ENCODE assay signal across 20 mouse cellular contexts in the genomic region with DNA sequence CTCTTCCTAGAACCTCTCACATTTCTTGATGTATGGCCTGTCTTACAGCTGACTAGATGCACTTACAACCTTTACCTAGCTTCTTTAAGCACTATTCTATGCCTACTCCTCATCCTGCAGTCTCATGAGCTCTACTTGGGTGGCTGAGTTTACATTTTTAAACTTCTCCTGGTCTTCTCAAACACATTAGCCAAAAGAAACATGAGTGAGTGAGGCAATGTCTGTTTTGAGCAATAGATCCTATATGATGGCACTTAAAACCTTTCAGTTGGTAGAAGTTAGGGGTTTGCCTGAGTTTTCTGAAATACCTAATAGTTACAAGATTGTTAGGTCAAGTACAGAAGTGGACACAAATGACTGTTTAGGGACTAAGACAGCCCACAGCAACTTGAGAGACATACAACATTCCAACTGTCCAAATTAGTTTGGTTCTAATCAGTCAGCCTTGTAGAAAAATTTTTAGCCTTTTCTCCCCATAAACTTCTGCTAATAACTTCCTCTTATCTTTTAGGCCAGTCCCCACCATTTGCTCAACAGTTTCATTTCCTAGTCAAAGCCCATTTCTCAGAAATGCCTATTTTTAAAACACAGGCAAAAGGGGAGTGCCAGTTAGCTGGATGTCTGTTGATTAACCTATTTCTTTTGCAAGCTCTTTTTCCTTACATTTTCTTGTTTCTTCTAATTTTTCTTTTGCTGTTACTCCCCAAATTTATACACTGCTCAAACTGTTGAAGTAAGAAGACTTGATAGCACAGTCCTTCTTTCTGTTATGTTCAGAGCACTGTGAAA. TPM values are rescaled to one million over a fixed set of nuclear protein-coding genes. Genes with fewer than 3 reads are reported as not detected.
A peak's percentile ranks its signal among the peaks of the same experiment; 100 is the strongest.
DNase-seq lines count a peak whose midpoint lies in the region; ATAC-seq and TF ChIP-seq lines count a peak whose summit lies in the region.
"Had no signal": no experiment of that assay in that cellular context is flagged by ENCODE, and none has a peak within 500 bp of the region (broad histone marks: within the 10 kb centered on the region; RNA-seq: fewer than 3 reads in every experiment).

No protein-coding gene starts in this region.

- H3K9ac ChIP-seq in kidney, postnatal 0 days (ENCODE audit: low read depth, low read length): no peak overlapping the region
- no peak overlapping the region for H3K9ac ChIP-seq in kidney, embryonic 14.5 days (ENCODE audit: low read depth, low read length)
- no peak overlapping the region; the same call in 1 of the 2 replicates for H3K9ac ChIP-seq in MEL (ENCODE audit: control insufficient read depth, low read depth, low read length, poor library complexity, severe bottlenecking)
- H3K9ac ChIP-seq in hindbrain, embryonic 13.5 days: no peak overlapping the region
- H3K9ac ChIP-seq: hindbrain, embryonic 15.5 days had no signal

- no peak for TF ChIP-seq RAD21 in MEL (IDR thresholded peaks at IDR 0.05; ENCODE audit: low read depth, low read length)

- H3K4me1 ChIP-seq in kidney, postnatal 0 days (replicated peaks; ENCODE audit: insufficient read depth, low read length): no peaks in the 10 kb centered on the region
- H3K4me1 ChIP-seq in kidney, embryonic 14.5 days (ENCODE audit: control insufficient read depth, insufficient read depth, low read length): no peaks in the 10 kb centered on the region
- peaks cover 12 to 14% of the 10 kb centered on the region in 2 experiments for H3K4me1 ChIP-seq in MEL (ENCODE audit: control insufficient read depth in 1 of 2, insufficient read depth in 2 of 2, low read length in 2 of 2)
- H3K4me1 ChIP-seq in hindbrain, embryonic 13.5 days (replicated peaks): no peaks in the 10 kb centered on the region
- H3K4me1 ChIP-seq: forebrain, embryonic 10.5 days; hindbrain, embryonic 15.5 days had no signal

- no peaks in the 10 kb centered on the region for H3K9me3 ChIP-seq in kidney, postnatal 0 days (replicated peaks; ENCODE audit: low read length)
- H3K9me3 ChIP-seq in kidney, embryonic 14.5 days (ENCODE audit: control insufficient read depth, low read length): no peaks in the 10 kb centered on the region
- H3K9me3 ChIP-seq in MEL (replicated peaks; ENCODE audit: insufficient read depth, low read length): no peaks in the 10 kb centered on the region
- H3K9me3 ChIP-seq in hindbrain, embryonic 13.5 days: no peaks in the 10 kb centered on the region
- H3K9me3 ChIP-seq: forebrain, embryonic 10.5 days; hindbrain, embryonic 15.5 days had no signal

- no peaks in the 10 kb centered on the region for H3K79me2 ChIP-seq in MEL (ENCODE audit: control insufficient read depth, insufficient read depth, low read length, poor library complexity)

- TF ChIP-seq EP300 in MEL (IDR thresholded peaks at IDR 0.05; ENCODE audit: low read depth in 1 of 2, low read length in 2 of 2): peak; percentile 69 to 79

- H3K27me3 ChIP-seq in kidney, postnatal 0 days (ENCODE audit: insufficient read depth, low read length): no peaks in the 10 kb centered on the region
- no peaks in the 10 kb centered on the region for H3K27me3 ChIP-seq in kidney, embryonic 14.5 days (ENCODE audit: control insufficient read depth, insufficient read depth, low read length)
- no peaks in the 10 kb centered on the region for H3K27me3 ChIP-seq in MEL (ENCODE audit: control insufficient read depth in 1 of 2, insufficient read depth in 2 of 2, low read length in 2 of 2)
- H3K27me3 ChIP-seq in hindbrain, embryonic 13.5 days: no peaks in the 10 kb centered on the region
- H3K27me3 ChIP-seq: hindbrain, embryonic 15.5 days had no signal

- H3K4me2 ChIP-seq in kidney, postnatal 0 days (ENCODE audit: low read length): no peak overlapping the region
- H3K4me2 ChIP-seq in kidney, embryonic 14.5 days (replicated peaks; ENCODE audit: low read depth, low read length): no peak overlapping the region
- H3K4me2 ChIP-seq in hindbrain, embryonic 13.5 days: no peak overlapping the region
- H3K4me2 ChIP-seq: heart, embryonic 11.5 days; hindbrain, embryonic 15.5 days had no signal

- H3K36me3 ChIP-seq in kidney, postnatal 0 days (ENCODE audit: insufficient read depth, low read length): no peaks in the 10 kb centered on the region
- H3K36me3 ChIP-seq in kidney, embryonic 14.5 days (ENCODE audit: control insufficient read depth, insufficient read depth, low read length): no peaks in the 10 kb centered on the region
- peaks cover 0 to 31% of the 10 kb centered on the region in 2 experiments; a peak in 2 of 4 replicates for H3K36me3 ChIP-seq in MEL (ENCODE audit: control insufficient read depth in 1 of 2, insufficient read depth in 2 of 2, low read length in 2 of 2)
- H3K36me3 ChIP-seq in hindbrain, embryonic 13.5 days: no peaks in the 10 kb centered on the region
- H3K36me3 ChIP-seq: forebrain, embryonic 10.5 days; hindbrain, embryonic 15.5 days had no signal

- H3K27ac ChIP-seq in kidney, postnatal 0 days: no peak overlapping the region
- no peak overlapping the region for H3K27ac ChIP-seq in kidney, embryonic 14.5 days (ENCODE audit: low read depth, low read length)
- peak overlapping the region; percentile 95 for H3K27ac ChIP-seq in MEL (ENCODE audit: control insufficient read depth, low read depth, low read length)
- no peak overlapping the region for H3K27ac ChIP-seq in hindbrain, embryonic 13.5 days
- H3K27ac ChIP-seq: forebrain, embryonic 10.5 days; hindbrain, embryonic 15.5 days had no signal

- no peak for TF ChIP-seq POLR2A in MEL (IDR thresholded peaks at IDR 0.05; ENCODE audit: control insufficient read depth in 1 of 2, insufficient read depth in 1 of 2, low read depth in 1 of 2, low read length in 2 of 2, poor library complexity in 1 of 2)

- H3K4me3 ChIP-seq in kidney, postnatal 0 days (replicated peaks; ENCODE audit: low read depth, low read length): no peak overlapping the region
- no peak overlapping the region for H3K4me3 ChIP-seq in kidney, embryonic 14.5 days (ENCODE audit: low read length)
- peak overlapping the region in 1 of 2 experiments; percentile 14; a peak in 1 of 4 replicates for H3K4me3 ChIP-seq in MEL (ENCODE audit: control insufficient read depth in 1 of 2, insufficient read depth in 1 of 2, low read depth in 2 of 2, low read length in 2 of 2)
- H3K4me3 ChIP-seq in hindbrain, embryonic 13.5 days: no peak overlapping the region
- H3K4me3 ChIP-seq: forebrain, embryonic 10.5 days; hindbrain, embryonic 15.5 days had no signal

- ATAC-seq in kidney, postnatal 0 days (replicated peaks; ENCODE audit: low FRiP score, low read depth): no peak
- no peak for ATAC-seq in kidney, embryonic 14.5 days (ENCODE audit: low FRiP score, low TSS enrichment)
- peak; percentile 82 for ATAC-seq in megakaryocyte-erythroid progenitor cell, adult 5-6 weeks (replicated peaks; ENCODE audit: low FRiP score, low TSS enrichment, poor library complexity, severe bottlenecking)
- ATAC-seq in hindbrain, embryonic 13.5 days (ENCODE audit: low FRiP score): no peak

- no peak for TF ChIP-seq CTCF in kidney, postnatal 0 days (IDR thresholded peaks at IDR 0.05; ENCODE audit: low read depth)
- TF ChIP-seq CTCF in MEL (IDR thresholded peaks at IDR 0.05 in 2 of 3, conservative IDR thresholded peaks at IDR 0.05 in 1 of 3; ENCODE audit: control insufficient read depth in 1 of 3, insufficient read depth in 1 of 3, low read depth in 2 of 3, low read length in 3 of 3, poor library complexity in 1 of 3, severe bottlenecking in 1 of 3): no peak

- DNase-seq in kidney, postnatal 0 days (ENCODE audit: low spot score): peak; percentile 1
- DNase-seq in MEL (ENCODE audit: low read depth, low spot score) (peak; percentile 76), adipocyte (ENCODE audit: low spot score) (no peak)
- DNase-seq in induced T-regulatory cell, adult 2 months (ENCODE audit: low read depth): peak; percentile 55
- no peak for DNase-seq in adrenal gland, postnatal 25 days
- DNase-seq: adrenal gland, postnatal 14 days; cerebellum, adult 9-11 months; layer of hippocampus, postnatal 36 days; lung, adult 2 months; right cerebral cortex, postnatal 25 days; thymus, adult 18-20 months had no signal

TF ChIP-seq in MEL, 35 proteins besides CTCF, POLR2A, EP300 and RAD21 (continues in another document):
- TF ChIP-seq TBP (IDR thresholded peaks at IDR 0.05; ENCODE audit: low read depth, low read length): peak; percentile 40; the same call in 1 of the 2 replicates
- TF ChIP-seq MXI1 (IDR thresholded peaks at IDR 0.05; ENCODE audit: low read depth, low read length): no peak
- TF ChIP-seq HCFC1 (IDR thresholded peaks at IDR 0.05; ENCODE audit: low read depth, low read length): 0 out of 2 replicates have a peak, but pooled peaks have one; percentile 27
- no peak for TF ChIP-seq MAX (IDR thresholded peaks at IDR 0.05; ENCODE audit: low read length)
- peak; percentile 78 for TF ChIP-seq GATA1 (IDR thresholded peaks at IDR 0.05; ENCODE audit: low read depth, low read length)
- no peak; the same call in 1 of the 2 replicates for TF ChIP-seq MYB (IDR thresholded peaks at IDR 0.05; ENCODE audit: low read depth, low read length)
- no peak for TF ChIP-seq NELFE (IDR thresholded peaks at IDR 0.05; ENCODE audit: low read depth, low read length)
- TF ChIP-seq UBTF (IDR thresholded peaks at IDR 0.05; ENCODE audit: borderline replicate concordance, insufficient read depth, low read depth, low read length): no peak
- TF ChIP-seq E2F4 (IDR thresholded peaks at IDR 0.05; ENCODE audit: borderline replicate concordance, low read depth, low read length): no peak

RNA-seq across cellular contexts. Expression of gene Olfr693, which starts 28.6 kb away (rescaled TPM):
- polyA plus RNA-seq in kidney, postnatal 0 days (2015; fragmentation: Nextera tagmentation; extraction: Ambion mirVana): not detected in 2 replicates
- polyA plus RNA-seq in kidney, embryonic 14.5 days (2014; fragmentation: Nextera tagmentation; extraction: Ambion mirVana): not detected in 2 replicates
- not detected in 2 replicates for total RNA-seq in MEL (2012; rRNA removed)
- not detected for polyA plus RNA-seq in MEL (2012; ENCODE audit: insufficient read depth in 1 of 2, insufficient read length in 2 of 2, low read depth in 1 of 2, low replicate concordance in 2 of 2, missing spikeins in 1 of 2)
- total RNA-seq in megakaryocyte-erythroid progenitor cell, adult 5-6 weeks (2014; fragmentation: Nextera tagmentation): not detected in 2 replicates
- not detected in 2 replicates for total RNA-seq in megakaryocyte-erythroid progenitor cell, adult 5-6 weeks (2017)
- total RNA-seq in adrenal gland, postnatal 25 days (2021): not detected in 2 replicates
- polyA plus RNA-seq in hindbrain, embryonic 13.5 days (2015; fragmentation: Nextera tagmentation; extraction: Ambion mirVana): not detected in 2 replicates
- total RNA-seq: adrenal gland, postnatal 14 days; layer of hippocampus, postnatal 36 days; midbrain, postnatal 0 days had no signal
- polyA plus RNA-seq: embryonic facial prominence, embryonic 11.5 days; forebrain, embryonic 10.5 days; heart, embryonic 11.5 days; hindbrain, embryonic 15.5 days; kidney, embryonic 16.5 days; lung, adult 2 months; midbrain, postnatal 0 days had no signal

RNA-seq across cellular contexts. Expression of gene Olfr694, which starts 39.9 kb away (rescaled TPM):
- not detected in 2 replicates for polyA plus RNA-seq in kidney, postnatal 0 days (2015; fragmentation: Nextera tagmentation; extraction: Ambion mirVana)
- polyA plus RNA-seq in kidney, embryonic 14.5 days (2014; fragmentation: Nextera tagmentation; extraction: Ambion mirVana): not detected in 2 replicates
- not detected in 2 replicates for total RNA-seq in MEL (2012; rRNA removed)
- polyA plus RNA-seq in MEL (2012; ENCODE audit: insufficient read depth in 1 of 2, insufficient read length in 2 of 2, low read depth in 1 of 2, low replicate concordance in 2 of 2, missing spikeins in 1 of 2): not detected
- total RNA-seq in megakaryocyte-erythroid progenitor cell, adult 5-6 weeks (2014; fragmentation: Nextera tagmentation): not detected in 2 replicates
- not detected in 2 replicates for total RNA-seq in megakaryocyte-erythroid progenitor cell, adult 5-6 weeks (2017)
- not detected in 2 replicates for total RNA-seq in adrenal gland, postnatal 25 days (2021)
- polyA plus RNA-seq in hindbrain, embryonic 13.5 days (2015; fragmentation: Nextera tagmentation; extraction: Ambion mirVana): not detected in 2 replicates
- total RNA-seq: adrenal gland, postnatal 14 days; layer of hippocampus, postnatal 36 days; midbrain, postnatal 0 days had no signal
- polyA plus RNA-seq: embryonic facial prominence, embryonic 11.5 days; forebrain, embryonic 10.5 days; heart, embryonic 11.5 days; hindbrain, embryonic 15.5 days; kidney, embryonic 16.5 days; lung, adult 2 months; midbrain, postnatal 0 days had no signal

Comparison
In these comparisons a context has a peak if more than half of its experiments do, and no peak if none do; other contexts are left out.
1. DNase-seq: peak in kidney, postnatal 0 days (single experiment), MEL (single experiment) and induced T-regulatory cell, adult 2 months (single experiment); none in adrenal gland, postnatal 25 days (single experiment) and adipocyte (single experiment).